Mouse (Mus musculus) E14TG2a.4 (cell line): ENCODE measurements at regions not wholly inside any gene's neighbourhood (a gene's known extent, or its start where the extent isn't known, plus 50 kb on each side); places are given as distances from the start of the nearest gene placed in this dataset.
A peak's percentile ranks its signal among the peaks of the same experiment; 100 is the strongest.

Source experiments
- H3K27me3 ChIP-seq: 2 replicates; pipeline ENCODE4 v1.6.1; 2014; ENCODE audit warnings: low read length, control low read depth; ENCODE audit not compliant: insufficient read depth
- H3K36me3 ChIP-seq: 2 replicates; pipeline ENCODE4 v1.6.1; 2014; ENCODE audit warnings: low read length, control low read depth; ENCODE audit not compliant: insufficient read depth
- H3K4me1 ChIP-seq: replicated peaks from 2 replicates; pipeline ENCODE4 v1.6.1; 2014; ENCODE audit warnings: low read depth, low read length, control low read depth
- H3K4me3 ChIP-seq: replicated peaks from 2 replicates; pipeline ENCODE4 v1.5.1; 2014; ENCODE audit warnings: mild to moderate bottlenecking, low read length
- H3K9me3 ChIP-seq: 2 replicates; pipeline ENCODE4 v1.6.1; 2014; ENCODE audit warnings: low read length, control low read depth
- CTCF ChIP-seq: conservative IDR thresholded peaks from 2 replicates; pipeline ENCODE4 v1.5.1; 2014; ENCODE audit warnings: low read length
- NANOG ChIP-seq: IDR thresholded peaks from 2 replicates; pipeline ENCODE4 v1.6.1; 2014; ENCODE audit warnings: borderline replicate concordance, low read length, mixed read lengths
- POU5F1 ChIP-seq: IDR thresholded peaks from 2 replicates; pipeline ENCODE4 v1.6.1; 2014; ENCODE audit warnings: low read length, borderline replicate concordance

- Histone ChIP-seq H3K27me3 (no peaks in the 10 kb centered on the region), H3K4me1 (no peaks in the 10 kb centered on the region), H3K36me3 (no peaks in the 10 kb centered on the region), H3K9me3 (no peaks in the 10 kb centered on the region), H3K4me3 (no peak overlapping the region)
- peak; percentile 86 for TF ChIP-seq CTCF
- no peak for TF ChIP-seq POU5F1
Observed at GRCm38 (mm10) chr14:48054719-48055118, 65.9 kb upstream of the Peli2 start.

- H3K4me1 ChIP-seq, result no peaks in the 10 kb centered on the region
- no peaks in the 10 kb centered on the region for H3K36me3 ChIP-seq
- H3K27me3 ChIP-seq, result no peaks in the 10 kb centered on the region
- H3K9me3 ChIP-seq, result no peaks in the 10 kb centered on the region
- H3K4me3 ChIP-seq, result no peak overlapping the region
- TF ChIP-seq CTCF, result no peak
- no peak for TF ChIP-seq NANOG
- no peak for TF ChIP-seq POU5F1
Observed at GRCm38 (mm10) chr14:48055861-48056260, 64.8 kb upstream of the Peli2 start.

GRCm38 (mm10) chr14:48058234-48058868 lies 62.3 kb upstream of the Peli2 start:
- TF ChIP-seq CTCF, result no peak
- no peak for TF ChIP-seq NANOG
- TF ChIP-seq POU5F1, result no peak
- Histone ChIP-seq H3K27me3 (no peaks in the 10 kb centered on the region), H3K36me3 (no peaks in the 10 kb centered on the region), H3K4me3 (no peak overlapping the region), H3K9me3 (no peaks in the 10 kb centered on the region), H3K4me1 (no peaks in the 10 kb centered on the region)

- TF ChIP-seq NANOG (no peak), CTCF (no peak), POU5F1 (no peak)
- no peaks in the 10 kb centered on the region for H3K9me3 ChIP-seq
- no peaks in the 10 kb centered on the region for H3K27me3 ChIP-seq
- no peaks in the 10 kb centered on the region for H3K36me3 ChIP-seq
- H3K4me1 ChIP-seq, result no peaks in the 10 kb centered on the region
- H3K4me3 ChIP-seq, result no peak overlapping the region
Observed at GRCm38 (mm10) chr14:48059664-48060455, 60.8 kb upstream of the Peli2 start.

GRCm38 (mm10) chr14:48068641-48069040 lies 52.0 kb upstream of the Peli2 start:
- Histone ChIP-seq H3K9me3 (no peaks in the 10 kb centered on the region), H3K4me1 (no peaks in the 10 kb centered on the region), H3K27me3 (no peaks in the 10 kb centered on the region), H3K36me3 (no peaks in the 10 kb centered on the region), H3K4me3 (no peak overlapping the region)
- TF ChIP-seq CTCF, result no peak
